Mouse (Mus musculus) kidney, embryonic 15.5 days (tissue): ENCODE measurements around the gene Abcc1. TPM values are rescaled to one million over a fixed set of nuclear protein-coding genes. Genes with fewer than 3 reads are reported as not detected.

ENCODE experiments used
- ATAC-seq: fragments of 200-750 bp; cut with Nextera tagmentation; replicated peaks from 2 replicates; pipeline ENCODE4 v1.8.0; 2017; ENCODE audit warnings: moderate TSS enrichment; ENCODE audit not compliant: low FRiP score
- H3K27ac ChIP-seq: fragments of 300-500 bp; sonication (generic); 2 replicates; pipeline ENCODE4 v1.5.1; 2015; ENCODE audit warnings: mild to moderate bottlenecking, inconsistent platforms
- H3K27me3 ChIP-seq: fragments of 300-500 bp; sonication (generic); 2 replicates; pipeline ENCODE4 v1.6.1; 2015; ENCODE audit warnings: inconsistent platforms
- H3K36me3 ChIP-seq: fragments of 300-500 bp; sonication (generic); 2 replicates; pipeline ENCODE4 v1.6.1; 2015; ENCODE audit warnings: inconsistent platforms
- H3K4me1 ChIP-seq: fragments of 300-500 bp; sonication (generic); 2 replicates; pipeline ENCODE4 v1.6.1; 2015; ENCODE audit warnings: inconsistent platforms
- H3K4me2 ChIP-seq: fragments of 300-500 bp; sonication (generic); 2 replicates; pipeline ENCODE4 v1.6.1; 2015; ENCODE audit warnings: moderate library complexity, mild to moderate bottlenecking, inconsistent platforms
- H3K4me3 ChIP-seq: fragments of 300-500 bp; sonication (generic); replicated peaks from 2 replicates; pipeline ENCODE4 v1.5.1; 2015; ENCODE audit warnings: mild to moderate bottlenecking, inconsistent platforms
- H3K9ac ChIP-seq: fragments of 300-500 bp; sonication (generic); 2 replicates; pipeline ENCODE4 v1.6.1; 2015; ENCODE audit warnings: mild to moderate bottlenecking, inconsistent platforms
- H3K9me3 ChIP-seq: fragments of 300-500 bp; sonication (generic); replicated peaks from 2 replicates; pipeline ENCODE4 v1.6.1; 2016; ENCODE audit warnings: inconsistent platforms
- WGBS: fragments of 180-500 bp; shearing (Covaris S2); methylation state at CpG from one replicate; pipeline ENCODE4 v1.1.7; 2015; ENCODE audit warnings: mixed read lengths; 5-methylcytosine and 5-hydroxymethylcytosine counted together
- polyA plus RNA-seq: library from polyadenylated mRNA; unstranded; fragments of >200 nt; fragmentation: Nextera tagmentation; extraction: Ambion mirVana; gene quantifications from 2 replicates; pipeline ENCODE4 v1.2.1, GENCODE M21; 2015

Gene Abcc1
- polyA plus RNA-seq, 1 experiment from 2014 or later: 13.5 TPM

GRCm38 (mm10) chr16:14360931-14361330, 427 bp upstream of the Abcc1 start:
- H3K4me1 ChIP-seq: peaks cover 13% of the 10 kb centered on the region
- H3K4me2 ChIP-seq: peak overlapping the region; percentile 96
- peak; percentile 44 for ATAC-seq
- no peaks in the 10 kb centered on the region for H3K9me3 ChIP-seq
- peak overlapping the region; percentile 77 for H3K9ac ChIP-seq
- peak overlapping the region; percentile 58; the same call in 1 of the 2 replicates for H3K27ac ChIP-seq
- H3K27me3 ChIP-seq: no peaks in the 10 kb centered on the region
- no peaks in the 10 kb centered on the region for H3K36me3 ChIP-seq
- 3% methylated on average over 7 of the region's 7 CpGs for WGBS
- H3K4me3 ChIP-seq: peak overlapping the region; percentile 91

- Histone ChIP-seq H3K36me3 (no peaks in the 10 kb centered on the region), H3K27ac (0 out of 2 replicates have a peak overlapping the region, but pooled peaks have one; percentile 51), H3K9ac (peak overlapping the region; percentile 77), H3K9me3 (no peaks in the 10 kb centered on the region), H3K4me1 (peaks cover 13% of the 10 kb centered on the region), H3K4me3 (peak overlapping the region; percentile 91), H3K4me2 (peak overlapping the region; percentile 96), H3K27me3 (no peaks in the 10 kb centered on the region)
- WGBS: 31% methylated on average over 7 of the region's 7 CpGs
- no peak for ATAC-seq
Measured at GRCm38 (mm10) chr16:14362099-14362820, 902 bp downstream of the Abcc1 start.

DNA sequence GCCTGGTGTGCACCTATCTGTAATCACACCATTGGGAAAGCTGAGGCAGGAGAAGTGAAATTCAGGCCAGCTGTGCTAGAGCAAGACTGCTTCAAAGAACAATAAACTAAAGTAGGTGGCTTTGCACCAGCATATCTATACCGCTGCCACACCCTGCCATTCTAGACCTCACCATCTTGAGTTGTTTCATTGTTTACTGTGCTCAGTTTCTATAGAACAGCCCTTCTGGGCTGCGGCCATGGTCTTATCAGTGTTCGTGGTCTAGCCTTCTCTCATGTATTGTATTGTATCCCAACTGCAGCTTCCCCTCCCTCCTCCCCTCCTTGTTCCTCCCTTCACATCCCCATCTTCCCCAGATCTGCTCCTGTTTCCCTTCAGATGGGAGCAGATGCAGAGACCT, 2.1 kb downstream of the Abcc1 start:
- Histone ChIP-seq H3K36me3 (no peaks in the 10 kb centered on the region), H3K27me3 (no peaks in the 10 kb centered on the region), H3K4me1 (peaks cover 13% of the 10 kb centered on the region), H3K27ac (no peak overlapping the region), H3K9ac (no peak overlapping the region), H3K4me3 (no peak overlapping the region), H3K9me3 (no peaks in the 10 kb centered on the region), H3K4me2 (no peak overlapping the region)
- ATAC-seq: no peak
- 97% methylated on average over 3 of the region's 3 CpGs for WGBS

- WGBS: 94% methylated on average over 6 of the region's 6 CpGs
- H3K4me2 ChIP-seq: no peak overlapping the region
- ATAC-seq: no peak
- no peak overlapping the region for H3K4me3 ChIP-seq
- H3K9me3 ChIP-seq: no peaks in the 10 kb centered on the region
- H3K4me1 ChIP-seq: peaks cover 13% of the 10 kb centered on the region
- H3K27ac ChIP-seq: no peak overlapping the region
- no peak overlapping the region for H3K9ac ChIP-seq
- no peaks in the 10 kb centered on the region for H3K36me3 ChIP-seq
- H3K27me3 ChIP-seq: no peaks in the 10 kb centered on the region
Measured at GRCm38 (mm10) chr16:14364066-14364465, 2.7 kb downstream of the Abcc1 start.

- H3K27me3 ChIP-seq: no peaks in the 10 kb centered on the region
- H3K9ac ChIP-seq: no peak overlapping the region
- no peak overlapping the region for H3K27ac ChIP-seq
- 68% methylated on average over 4 of the region's 4 CpGs for WGBS
- H3K4me1 ChIP-seq: peaks cover 15% of the 10 kb centered on the region
- H3K9me3 ChIP-seq: no peaks in the 10 kb centered on the region
- no peak overlapping the region for H3K4me2 ChIP-seq
- H3K4me3 ChIP-seq: no peak overlapping the region
- H3K36me3 ChIP-seq: no peaks in the 10 kb centered on the region
- no peak for ATAC-seq
Measured at GRCm38 (mm10) chr16:14365457-14365856, 4.1 kb downstream of the Abcc1 start.

DNA sequence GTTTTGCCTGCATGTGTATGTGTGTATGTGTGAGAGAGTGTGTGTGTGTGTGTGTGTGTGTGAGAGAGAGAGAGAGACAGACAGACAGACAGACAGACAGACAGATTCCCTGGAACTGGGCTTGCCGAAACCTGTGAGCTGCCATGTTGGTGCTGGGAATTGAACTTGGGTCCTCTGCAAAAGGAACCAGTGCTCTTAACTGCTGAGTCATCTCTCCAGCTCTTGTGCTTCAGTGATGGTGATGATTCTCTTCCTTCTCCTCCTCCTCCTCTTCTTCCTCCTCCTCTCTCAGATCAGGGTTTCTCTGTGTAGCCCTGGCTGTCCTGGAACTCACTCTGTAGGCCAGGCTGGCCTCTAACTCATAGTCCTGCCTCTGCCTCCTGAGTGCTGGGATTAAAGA, 4.7 kb downstream of the Abcc1 start:
- H3K4me3 ChIP-seq: no peak overlapping the region
- no peaks in the 10 kb centered on the region for H3K9me3 ChIP-seq
- no peaks in the 10 kb centered on the region for H3K36me3 ChIP-seq
- WGBS: 100% methylated on average over 1 of the region's 1 CpGs
- no peak overlapping the region for H3K9ac ChIP-seq
- peaks cover 14% of the 10 kb centered on the region for H3K4me1 ChIP-seq
- H3K27ac ChIP-seq: no peak overlapping the region
- no peak overlapping the region for H3K4me2 ChIP-seq
- ATAC-seq: no peak
- H3K27me3 ChIP-seq: no peaks in the 10 kb centered on the region

DNA sequence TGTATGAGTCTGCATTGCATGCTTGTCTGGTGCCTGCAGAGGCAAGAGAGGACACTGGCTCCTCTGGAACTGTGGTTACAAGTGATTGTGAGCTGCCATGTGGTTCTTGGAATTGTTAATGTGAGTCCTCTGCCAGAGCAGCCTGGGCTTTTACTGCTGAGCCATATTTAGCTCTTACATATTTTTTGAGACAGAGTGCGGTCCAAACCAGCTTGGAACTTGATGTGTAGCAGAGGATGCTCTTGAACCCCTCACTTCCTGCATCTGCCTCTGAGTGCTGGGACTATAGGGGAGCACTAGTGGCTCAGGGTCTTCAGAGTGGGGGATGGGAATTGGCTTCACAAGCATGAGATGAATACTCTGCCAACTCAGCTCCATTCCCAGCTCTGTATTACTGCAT, 10.0 kb downstream of the Abcc1 start:
- WGBS: 84% methylated on average over 1 of the region's 1 CpGs
- Histone ChIP-seq H3K27me3 (no peaks in the 10 kb centered on the region), H3K9ac (no peak overlapping the region), H3K27ac (no peak overlapping the region), H3K4me3 (no peak overlapping the region), H3K36me3 (no peaks in the 10 kb centered on the region), H3K4me2 (no peak overlapping the region), H3K4me1 (peaks cover 23% of the 10 kb centered on the region), H3K9me3 (no peaks in the 10 kb centered on the region)
- no peak for ATAC-seq

DNA sequence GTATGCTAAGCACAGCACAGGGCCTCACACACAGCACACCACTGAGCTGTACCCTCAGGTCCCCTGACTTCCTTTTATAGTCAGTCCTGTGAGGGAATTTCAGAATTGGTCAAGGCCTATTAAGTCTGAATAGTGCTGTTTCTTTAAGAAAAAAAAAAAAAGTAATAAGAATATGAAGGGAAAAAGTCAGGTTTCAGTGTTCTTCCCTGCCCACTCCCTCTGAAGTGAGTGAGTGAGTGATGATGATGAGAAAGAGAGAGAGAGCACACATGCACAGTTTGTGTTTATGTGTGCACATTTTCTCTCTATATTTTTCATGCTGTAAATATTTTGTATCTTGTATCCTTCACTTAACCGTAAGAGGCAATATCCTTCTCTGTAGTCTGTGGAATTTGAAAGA, 11.0 kb downstream of the Abcc1 start:
- 54% methylated on average over 1 of the region's 1 CpGs for WGBS
- Histone ChIP-seq H3K36me3 (no peaks in the 10 kb centered on the region), H3K4me1 (peaks cover 23% of the 10 kb centered on the region), H3K9ac (no peak overlapping the region), H3K4me2 (no peak overlapping the region), H3K27me3 (no peaks in the 10 kb centered on the region), H3K4me3 (no peak overlapping the region), H3K27ac (peak overlapping the region; percentile 80), H3K9me3 (no peaks in the 10 kb centered on the region)
- ATAC-seq: no peak

DNA sequence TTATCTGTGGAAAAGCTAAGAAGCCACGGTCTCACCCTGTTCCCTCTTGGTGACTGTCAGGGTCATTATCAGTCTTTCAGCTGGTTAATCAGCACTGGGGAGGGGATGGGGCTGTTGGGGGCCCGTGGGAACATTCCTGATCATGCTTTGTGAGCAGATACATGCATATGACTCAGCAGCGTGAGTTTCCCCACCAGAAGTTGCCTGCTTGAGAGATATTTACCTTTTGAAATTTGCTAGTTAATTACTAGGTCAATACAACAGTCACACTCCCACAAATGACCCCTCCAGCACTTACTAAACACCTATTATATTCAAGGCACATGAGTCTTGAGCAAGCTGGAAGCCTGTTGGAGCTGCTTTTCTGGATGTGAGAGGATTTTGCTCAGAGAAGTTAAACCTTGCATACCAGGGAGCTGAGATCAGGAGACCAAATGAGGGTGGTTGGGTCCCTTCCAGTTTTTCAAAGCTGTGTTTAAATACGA, 11.5 kb downstream of the Abcc1 start:
- H3K9ac ChIP-seq: no peak overlapping the region

DNA sequence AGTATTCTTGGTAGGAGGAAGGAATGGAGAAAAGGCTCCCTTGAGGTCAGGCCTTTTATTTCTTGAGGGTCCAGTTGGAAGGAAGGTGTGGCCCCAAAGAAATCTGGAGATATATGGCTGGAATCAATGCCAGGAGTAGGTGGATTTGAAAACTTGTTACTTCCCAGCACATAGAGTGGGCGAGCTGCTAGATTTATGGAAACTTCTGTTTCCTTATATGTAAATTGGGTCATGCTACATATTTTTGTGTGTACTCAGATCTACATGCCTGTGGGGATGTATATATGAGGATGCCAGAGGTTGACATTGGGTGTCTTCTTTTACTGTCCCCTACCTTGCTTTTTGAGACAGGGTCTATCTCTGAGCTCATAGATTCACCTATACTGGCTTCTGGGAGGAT, 14.6 kb downstream of the Abcc1 start:
- H3K36me3 ChIP-seq: no peaks in the 10 kb centered on the region
- 95% methylated on average over 1 of the region's 1 CpGs for WGBS
- ATAC-seq: no peak
- H3K4me3 ChIP-seq: no peak overlapping the region
- H3K27ac ChIP-seq: no peak overlapping the region
- peaks cover 19% of the 10 kb centered on the region for H3K4me1 ChIP-seq
- H3K4me2 ChIP-seq: no peak overlapping the region
- H3K9ac ChIP-seq: no peak overlapping the region
- no peaks in the 10 kb centered on the region for H3K9me3 ChIP-seq
- H3K27me3 ChIP-seq: no peaks in the 10 kb centered on the region

More for the DNA sequence above, 11.5 kb downstream of the Abcc1 start:
- ATAC-seq: 0 out of 2 replicates have a peak, but pooled peaks have one; percentile 42
- peak overlapping the region; percentile 80 for H3K27ac ChIP-seq
- H3K4me2 ChIP-seq: no peak overlapping the region
- no peak overlapping the region for H3K4me3 ChIP-seq
- no peaks in the 10 kb centered on the region for H3K27me3 ChIP-seq
- WGBS: 37% methylated on average over 4 of the region's 4 CpGs
- H3K36me3 ChIP-seq: no peaks in the 10 kb centered on the region
- no peaks in the 10 kb centered on the region for H3K9me3 ChIP-seq
- peaks cover 23% of the 10 kb centered on the region for H3K4me1 ChIP-seq

DNA sequence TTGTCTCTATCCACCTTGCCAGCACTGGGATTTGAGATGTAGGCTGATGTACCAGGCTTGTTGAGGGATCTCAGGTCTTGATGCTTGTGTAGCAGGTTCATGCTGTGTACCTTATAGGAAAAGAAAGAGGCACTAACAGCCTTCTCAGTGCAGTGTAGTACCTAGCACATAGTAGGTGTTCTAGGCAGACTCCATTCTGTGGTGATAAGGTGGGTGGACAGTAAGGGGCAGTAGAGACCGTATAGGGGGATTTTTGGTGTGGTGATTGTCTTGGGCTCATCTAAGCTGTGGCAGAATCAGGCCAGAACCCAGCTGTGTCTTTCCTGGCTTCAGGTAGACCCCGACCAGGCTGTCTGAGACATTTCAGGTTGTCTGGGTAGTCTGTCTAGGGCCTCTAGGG, 15.0 kb downstream of the Abcc1 start:
- H3K9ac ChIP-seq: no peak overlapping the region
- 81% methylated on average over 2 of the region's 2 CpGs for WGBS
- H3K36me3 ChIP-seq: no peaks in the 10 kb centered on the region
- no peaks in the 10 kb centered on the region for H3K27me3 ChIP-seq
- no peak overlapping the region for H3K4me2 ChIP-seq
- H3K27ac ChIP-seq: no peak overlapping the region
- H3K4me1 ChIP-seq: peaks cover 16% of the 10 kb centered on the region
- no peak for ATAC-seq
- H3K4me3 ChIP-seq: no peak overlapping the region
- no peaks in the 10 kb centered on the region for H3K9me3 ChIP-seq

GRCm38 (mm10) chr16:14377321-14377720, 16.0 kb downstream of the Abcc1 start:
- Histone ChIP-seq H3K4me3 (no peak overlapping the region), H3K27me3 (no peaks in the 10 kb centered on the region), H3K9me3 (no peaks in the 10 kb centered on the region), H3K4me1 (peaks cover 8% of the 10 kb centered on the region), H3K9ac (no peak overlapping the region), H3K27ac (no peak overlapping the region), H3K4me2 (no peak overlapping the region), H3K36me3 (no peaks in the 10 kb centered on the region)
- 0 out of 2 replicates have a peak, but pooled peaks have one; percentile 25 for ATAC-seq
- 65% methylated on average over 2 of the region's 2 CpGs for WGBS

GRCm38 (mm10) chr16:14378654-14379053, 17.3 kb downstream of the Abcc1 start:
- Histone ChIP-seq H3K36me3 (no peaks in the 10 kb centered on the region), H3K27me3 (no peaks in the 10 kb centered on the region), H3K9me3 (no peaks in the 10 kb centered on the region), H3K27ac (no peak overlapping the region), H3K4me3 (no peak overlapping the region), H3K9ac (no peak overlapping the region), H3K4me1 (no peaks in the 10 kb centered on the region), H3K4me2 (no peak overlapping the region)
- 85% methylated on average over 5 of the region's 5 CpGs for WGBS
- no peak for ATAC-seq
